ENCODE assay signal across 16 mouse cellular contexts in the genomic region with DNA sequence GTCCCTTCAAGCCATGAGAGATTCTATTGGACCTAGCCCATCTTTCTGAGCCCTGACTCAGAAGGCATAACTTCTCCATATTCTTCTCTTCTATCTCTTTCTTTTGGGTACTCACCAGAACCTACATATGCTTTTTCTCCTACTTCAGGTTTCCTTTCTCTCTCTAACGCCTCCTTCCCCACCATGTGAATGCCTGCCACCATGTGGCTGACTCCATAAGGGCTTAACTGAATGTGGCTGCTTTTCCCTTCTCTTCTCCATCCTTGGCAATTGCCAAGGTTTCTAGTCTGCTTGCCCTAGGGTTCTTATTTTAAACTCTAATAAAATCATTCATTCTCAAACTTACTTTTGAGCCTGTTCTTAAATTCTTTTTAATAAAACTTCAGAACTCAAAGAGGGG. TPM values are rescaled to one million over a fixed set of nuclear protein-coding genes. Genes with fewer than 3 reads are reported as not detected.
DNase-seq lines count a peak whose midpoint lies in the region; ATAC-seq and TF ChIP-seq lines count a peak whose summit lies in the region.
"Had no signal": no experiment of that assay in that cellular context is flagged by ENCODE, and none has a peak within 500 bp of the region (broad histone marks: within the 10 kb centered on the region; RNA-seq: fewer than 3 reads in every experiment).

No protein-coding gene starts in this region.

- no peaks in the 10 kb centered on the region for H3K9me3 ChIP-seq in hindbrain, embryonic 13.5 days
- H3K9me3 ChIP-seq: midbrain, embryonic 10.5 days; neural tube, embryonic 12.5 days had no signal

- H3K9ac ChIP-seq in hindbrain, embryonic 13.5 days: no peak overlapping the region
- H3K9ac ChIP-seq: neural tube, embryonic 12.5 days had no signal

- H3K4me1 ChIP-seq in hindbrain, embryonic 13.5 days (replicated peaks): no peaks in the 10 kb centered on the region
- H3K4me1 ChIP-seq: midbrain, embryonic 10.5 days; neural tube, embryonic 12.5 days had no signal

- 35% methylated on average over 1 of the region's 1 CpGs for WGBS in hindbrain, embryonic 13.5 days

- peak; percentile 65 for TF ChIP-seq CTCF in layer of hippocampus, adult 2 months (conservative IDR thresholded peaks at IDR 0.05)

- peak; percentile 8 for DNase-seq in embryo, embryonic 10 days (ENCODE audit: low spot score)
- DNase-seq in embryo, embryonic 9.5 days (ENCODE audit: extremely low spot score): no peak
- DNase-seq in layer of hippocampus, adult 2 months (ENCODE audit: low spot score in 2 of 2): peak in 1 of 2 experiments; percentile 10
- DNase-seq in layer of hippocampus, postnatal 14 days (ENCODE audit: low spot score in 2 of 2): no peak
- peak; percentile 4 for DNase-seq in right cerebral cortex, adult 18-20 months
- DNase-seq in right cerebral cortex, postnatal 25 days: no peak
- peak; percentile 6 for DNase-seq in telencephalon, adult 2 months (ENCODE audit: low read depth, low spot score)
- DNase-seq: cerebellum, postnatal 36 days; kidney, postnatal 36 days had no signal

- no peak for ATAC-seq in hindbrain, embryonic 13.5 days (ENCODE audit: low FRiP score)
- ATAC-seq: CD4-positive, CD25-positive, alpha-beta regulatory T cell, adult 4 months; inflammation-experienced regulatory T-cells, adult 6 months had no signal

- no peak overlapping the region for H3K27ac ChIP-seq in layer of hippocampus, adult 2 months
- H3K27ac ChIP-seq in hindbrain, embryonic 13.5 days: no peak overlapping the region
- H3K27ac ChIP-seq: midbrain, embryonic 10.5 days; neural tube, embryonic 12.5 days had no signal

- no peak overlapping the region for H3K4me3 ChIP-seq in layer of hippocampus, adult 2 months
- no peak overlapping the region for H3K4me3 ChIP-seq in hindbrain, embryonic 13.5 days
- H3K4me3 ChIP-seq: midbrain, embryonic 10.5 days; neural tube, embryonic 12.5 days had no signal

- H3K27me3 ChIP-seq in hindbrain, embryonic 13.5 days: 0 out of 2 replicates have a peak, but pooled peaks cover 5% of the 10 kb centered on the region
- H3K27me3 ChIP-seq: neural tube, embryonic 12.5 days had no signal

- H3K4me2 ChIP-seq in hindbrain, embryonic 13.5 days: no peak overlapping the region
- H3K4me2 ChIP-seq: neural tube, embryonic 12.5 days had no signal

- H3K36me3 ChIP-seq in hindbrain, embryonic 13.5 days: no peaks in the 10 kb centered on the region
- H3K36me3 ChIP-seq: midbrain, embryonic 10.5 days; neural tube, embryonic 12.5 days had no signal

RNA-seq across cellular contexts. Expression of gene Rnf138rt1, which starts 53.7 kb away (rescaled TPM):
- total RNA-seq in layer of hippocampus, adult 2 months (2021): 1 to 10 TPM in 1 of 2 experiments, under 1 TPM in 1; 0.82 to 1.0 TPM
- total RNA-seq in layer of hippocampus, postnatal 14 days (2021): 1 to 10 TPM; 1.2 to 1.4 TPM
- polyA plus RNA-seq in hindbrain, embryonic 13.5 days (2015; fragmentation: Nextera tagmentation; extraction: Ambion mirVana): 2.3 and 2.6 TPM in 2 replicates
- total RNA-seq: heart, postnatal 10 days had no signal
- polyA plus RNA-seq: CD4-positive, CD25-positive, alpha-beta regulatory T cell, adult 4 months; inflammation-experienced regulatory T-cells, adult 6 months; liver, embryonic 16.5 days had no signal

Comparison
In these comparisons a context has a peak if more than half of its experiments do, and no peak if none do; other contexts are left out.
1. DNase-seq: peak in embryo, embryonic 10 days (single experiment), right cerebral cortex, adult 18-20 months (single experiment) and telencephalon, adult 2 months (single experiment); none in embryo, embryonic 9.5 days (single experiment), layer of hippocampus, postnatal 14 days (0 of 2) and right cerebral cortex, postnatal 25 days (single experiment).